Mouse (Mus musculus) heart, adult 2 months (tissue): ENCODE measurements at regions not wholly inside any gene's neighbourhood (a gene's known extent, or its start where the extent isn't known, plus 50 kb on each side); places are given as distances from the start of the nearest gene placed in this dataset.

Source experiments
- EP300 ChIP-seq: fragments of 200-500 bp; IDR thresholded peaks from 2 replicates; pipeline ENCODE4 v1.6.1; 2011; ENCODE audit warnings: low read depth, low read length, control low read depth; ENCODE audit not compliant: insufficient read depth
- POLR2A ChIP-seq: fragments of 200-500 bp; IDR thresholded peaks from 2 replicates; pipeline ENCODE4 v1.6.1; 2011; ENCODE audit warnings: mild to moderate bottlenecking, low read depth, low read length, control low read depth; ENCODE audit not compliant: insufficient read depth

GRCm38 (mm10) chr12:28090673-28091072 lies 461.5 kb downstream of the Dcdc2c start:
- no peak for TF ChIP-seq POLR2A
- no peak for TF ChIP-seq EP300
